Mouse (Mus musculus): ENCODE measurements around the gene Ttc39d.

DNA sequence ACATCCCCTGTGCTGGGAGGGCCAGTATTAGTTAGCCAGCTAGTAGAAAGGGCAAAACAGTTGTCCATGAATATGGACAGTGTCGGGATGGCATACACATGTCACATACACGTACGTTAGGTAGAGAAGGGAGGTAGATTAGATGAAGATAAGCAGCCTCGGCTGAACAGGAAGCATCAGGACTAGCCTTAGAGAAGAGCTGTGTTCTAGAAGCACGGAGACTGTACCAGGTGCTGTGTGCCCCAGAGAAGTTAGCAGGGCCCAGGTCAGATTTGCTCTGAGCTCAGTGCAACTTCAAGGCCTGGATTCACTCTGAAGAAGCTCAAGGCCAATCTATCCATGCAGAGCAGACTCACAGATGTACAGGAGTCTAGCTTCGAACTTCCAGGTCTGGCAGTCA is 49.8 kb upstream of the Ttc39d start:
- TF ChIP-seq CTCF (IDR thresholded peaks at IDR 0.05; ENCODE audit: low read depth, low read length) (no peak), POLR2A (IDR thresholded peaks at IDR 0.05; ENCODE audit: borderline replicate concordance, low read depth, low read length) (no peak)
